7 mouse cellular contexts compared by ENCODE assay signal in genomic region chr16:94527152-94527534, GRCm38 (mm10). TPM values are rescaled to one million over a fixed set of nuclear protein-coding genes. Genes with fewer than 3 reads are reported as not detected.
DNase-seq lines count a peak whose midpoint lies in the region; ATAC-seq and TF ChIP-seq lines count a peak whose summit lies in the region.

No protein-coding gene starts in this region.

- no peak for TF ChIP-seq CTCF in lung, embryonic 14.5 days (IDR thresholded peaks at IDR 0.05; ENCODE audit: low read depth)
- no peak for TF ChIP-seq CTCF in intestine, postnatal 0 days (IDR thresholded peaks at IDR 0.05; ENCODE audit: low read depth)

- H3K27me3 ChIP-seq in lung, embryonic 14.5 days (ENCODE audit: insufficient read depth, low read length) = no peaks in the 10 kb centered on the region
- H3K27me3 ChIP-seq in embryonic facial prominence, embryonic 15.5 days = no peaks in the 10 kb centered on the region
- H3K27me3 ChIP-seq in intestine, postnatal 0 days (replicated peaks; ENCODE audit: control insufficient read depth, insufficient read depth, low read length) = no peaks in the 10 kb centered on the region
- H3K27me3 ChIP-seq in neural tube, embryonic 15.5 days (replicated peaks) = no peaks in the 10 kb centered on the region

- H3K9me3 ChIP-seq in lung, embryonic 14.5 days (ENCODE audit: low read depth, low read length) = no peaks in the 10 kb centered on the region
- no peaks in the 10 kb centered on the region for H3K9me3 ChIP-seq in embryonic facial prominence, embryonic 15.5 days (replicated peaks)
- no peaks in the 10 kb centered on the region for H3K9me3 ChIP-seq in intestine, postnatal 0 days (ENCODE audit: control insufficient read depth)
- no peaks in the 10 kb centered on the region for H3K9me3 ChIP-seq in neural tube, embryonic 15.5 days (replicated peaks)

- no peak for ATAC-seq in lung, embryonic 14.5 days (ENCODE audit: insufficient read depth)
- no peak for ATAC-seq in embryonic facial prominence, embryonic 15.5 days (ENCODE audit: insufficient number of reproducible peaks, low FRiP score, low TSS enrichment, low read depth)
- ATAC-seq in intestine, postnatal 0 days = no peak
- ATAC-seq in neural tube, embryonic 15.5 days (ENCODE audit: low FRiP score) = no peak

- peak overlapping the region; percentile 96 for H3K27ac ChIP-seq in lung, embryonic 14.5 days (ENCODE audit: low read depth)
- H3K27ac ChIP-seq in embryonic facial prominence, embryonic 15.5 days (replicated peaks) = peak overlapping the region; percentile 96
- H3K27ac ChIP-seq in intestine, postnatal 0 days (ENCODE audit: low read depth, low read length) = peak overlapping the region; percentile 97
- H3K27ac ChIP-seq in neural tube, embryonic 15.5 days (replicated peaks) = peak overlapping the region; percentile 97

- peaks cover 17% of the 10 kb centered on the region for H3K4me1 ChIP-seq in lung, embryonic 14.5 days (ENCODE audit: insufficient read depth)
- H3K4me1 ChIP-seq in embryonic facial prominence, embryonic 15.5 days = peaks cover 29% of the 10 kb centered on the region
- H3K4me1 ChIP-seq in intestine, postnatal 0 days (replicated peaks; ENCODE audit: control insufficient read depth, insufficient read depth, low read length) = peaks cover 7% of the 10 kb centered on the region; the same call in 1 of the 2 replicates
- peaks cover 34% of the 10 kb centered on the region for H3K4me1 ChIP-seq in neural tube, embryonic 15.5 days

- peak overlapping the region; percentile 82 for H3K4me2 ChIP-seq in lung, embryonic 14.5 days
- H3K4me2 ChIP-seq in embryonic facial prominence, embryonic 15.5 days (replicated peaks) = peak overlapping the region; percentile 62
- peak overlapping the region; percentile 78 for H3K4me2 ChIP-seq in intestine, postnatal 0 days (replicated peaks; ENCODE audit: low read depth)
- peak overlapping the region; percentile 69 for H3K4me2 ChIP-seq in neural tube, embryonic 15.5 days

- H3K9ac ChIP-seq in lung, embryonic 14.5 days = peak overlapping the region; percentile 75
- peak overlapping the region; percentile 55 for H3K9ac ChIP-seq in embryonic facial prominence, embryonic 15.5 days
- H3K9ac ChIP-seq in intestine, postnatal 0 days (ENCODE audit: low read depth, low read length) = peak overlapping the region; percentile 78
- peak overlapping the region; percentile 70 for H3K9ac ChIP-seq in neural tube, embryonic 15.5 days (replicated peaks)

- WGBS in lung, embryonic 14.5 days = 2% methylated on average over 13 of the region's 13 CpGs
- WGBS in embryonic facial prominence, embryonic 15.5 days = 4% methylated on average over 13 of the region's 13 CpGs
- under 1% methylated on average over 13 of the region's 13 CpGs for WGBS in intestine, postnatal 0 days
- WGBS in neural tube, embryonic 15.5 days = 8% methylated on average over 13 of the region's 13 CpGs

- DNase-seq in lung, embryonic 14.5 days = no peak
- no peak for DNase-seq in lung, postnatal 14 days
- no peak for DNase-seq in cerebellum, postnatal 4 days (ENCODE audit: low spot score in 2 of 2)
- no peak for DNase-seq in spleen, postnatal 14 days (ENCODE audit: low spot score in 2 of 2)

- no peaks in the 10 kb centered on the region for H3K36me3 ChIP-seq in lung, embryonic 14.5 days (ENCODE audit: insufficient read depth)
- H3K36me3 ChIP-seq in embryonic facial prominence, embryonic 15.5 days = no peaks in the 10 kb centered on the region
- H3K36me3 ChIP-seq in intestine, postnatal 0 days (ENCODE audit: control insufficient read depth, insufficient read depth) = no peaks in the 10 kb centered on the region
- no peaks in the 10 kb centered on the region for H3K36me3 ChIP-seq in neural tube, embryonic 15.5 days

- peak overlapping the region; percentile 76 for H3K4me3 ChIP-seq in lung, embryonic 14.5 days (ENCODE audit: low read depth, low read length)
- peak overlapping the region; percentile 80 for H3K4me3 ChIP-seq in embryonic facial prominence, embryonic 15.5 days (replicated peaks)
- H3K4me3 ChIP-seq in intestine, postnatal 0 days (ENCODE audit: low read depth, low read length) = peak overlapping the region; percentile 80
- peak overlapping the region; percentile 67 for H3K4me3 ChIP-seq in neural tube, embryonic 15.5 days (replicated peaks)

RNA-seq across cellular contexts. Expression of gene Vps26c, which starts 0.5 kb away (rescaled TPM):
- 54.9 and 63.7 TPM in 2 replicates for polyA plus RNA-seq in lung, embryonic 14.5 days (2014; fragmentation: Nextera tagmentation; extraction: Ambion mirVana)
- 55.8 and 56.1 TPM in 2 replicates for polyA plus RNA-seq in embryonic facial prominence, embryonic 15.5 days (2015; fragmentation: Nextera tagmentation; extraction: Ambion mirVana)
- 36.6 and 46.7 TPM in 2 replicates for polyA plus RNA-seq in intestine, postnatal 0 days (2015; fragmentation: Nextera tagmentation; extraction: Ambion mirVana)
- polyA plus RNA-seq in neural tube, embryonic 15.5 days (2015; fragmentation: Nextera tagmentation; extraction: Ambion mirVana) = 90.0 and 93.4 TPM in 2 replicates

RNA-seq across cellular contexts. Expression of gene Dyrk1a, which starts 42.7 kb away (rescaled TPM):
- polyA plus RNA-seq in lung, embryonic 14.5 days (2014; fragmentation: Nextera tagmentation; extraction: Ambion mirVana) = 11.2 and 11.8 TPM in 2 replicates
- polyA plus RNA-seq in embryonic facial prominence, embryonic 15.5 days (2015; fragmentation: Nextera tagmentation; extraction: Ambion mirVana) = 9.1 and 9.7 TPM in 2 replicates
- 8.0 and 8.3 TPM in 2 replicates for polyA plus RNA-seq in intestine, postnatal 0 days (2015; fragmentation: Nextera tagmentation; extraction: Ambion mirVana)
- 8.9 and 9.5 TPM in 2 replicates for polyA plus RNA-seq in neural tube, embryonic 15.5 days (2015; fragmentation: Nextera tagmentation; extraction: Ambion mirVana)
